Mouse (Mus musculus) midbrain, embryonic 14.5 days (tissue): ENCODE results near the gene Akt2. TPM values are rescaled to one million over a fixed set of nuclear protein-coding genes. Genes with fewer than 3 reads are reported as not detected.

Experiments
- ATAC-seq: fragments of 200-750 bp; cut with Nextera tagmentation; 2 replicates; pipeline ENCODE4 v1.8.0; 2017; ENCODE audit warnings: moderate number of reproducible peaks, moderate library complexity; ENCODE audit not compliant: low FRiP score, low TSS enrichment
- DNase-seq: peaks from one replicate; pipeline ENCODE4 v3.0.0-alpha.2; 2015
- H3K27ac ChIP-seq: fragments of 300-500 bp; sonication (generic); replicated peaks from 2 replicates; pipeline ENCODE4 v1.5.1; 2014; ENCODE audit warnings: mild to moderate bottlenecking, low read depth, low read length, moderate library complexity
- H3K27me3 ChIP-seq: fragments of 300-500 bp; sonication (generic); 2 replicates; pipeline ENCODE4 v1.6.1; 2014; ENCODE audit warnings: low read length, control low read depth, mixed read lengths; ENCODE audit not compliant: control insufficient read depth, insufficient read depth
- H3K36me3 ChIP-seq: fragments of 300-500 bp; sonication (generic); 2 replicates; pipeline ENCODE4 v1.6.1; 2014; ENCODE audit warnings: low read length, control low read depth; ENCODE audit not compliant: control insufficient read depth, insufficient read depth
- H3K4me1 ChIP-seq: fragments of 300-500 bp; sonication (generic); 2 replicates; pipeline ENCODE4 v1.6.1; 2014; ENCODE audit warnings: mild to moderate bottlenecking, antibody characterized with exemption, low read length, control low read depth; ENCODE audit not compliant: control insufficient read depth, insufficient read depth
- H3K4me2 ChIP-seq: fragments of 300-500 bp; sonication (generic); 2 replicates; pipeline ENCODE4 v1.6.1; 2014; ENCODE audit warnings: mild to moderate bottlenecking, low read length, moderate library complexity
- H3K4me3 ChIP-seq: fragments of 300-500 bp; sonication (generic); replicated peaks from 2 replicates; pipeline ENCODE4 v1.5.1; 2014; ENCODE audit warnings: low read depth, low read length
- H3K9ac ChIP-seq: fragments of 300-500 bp; sonication (generic); replicated peaks from 2 replicates; pipeline ENCODE4 v1.6.1; 2014; ENCODE audit warnings: mild to moderate bottlenecking, low read length, moderate library complexity
- H3K9me3 ChIP-seq: fragments of 300-500 bp; sonication (generic); 2 replicates; pipeline ENCODE4 v1.6.1; 2016; ENCODE audit warnings: low read length, control low read depth, mixed read lengths; ENCODE audit not compliant: control insufficient read depth
- WGBS: fragments of 180-500 bp; shearing (Covaris S2); extraction: QIAGEN DNeasy Blood & Tissue Kit; methylation state at CpG from one replicate; pipeline ENCODE4 v1.1.7; 2014; 5-methylcytosine and 5-hydroxymethylcytosine counted together
- polyA plus RNA-seq: library from polyadenylated mRNA; unstranded; fragments of >200 nt; fragmentation: Nextera tagmentation; extraction: Ambion mirVana; gene quantifications from 2 replicates; pipeline ENCODE4 v1.2.1, GENCODE M21; 2014

Akt2 gene
- polyA plus RNA-seq, 1 experiment from 2014 or later: 67.0 TPM

GRCm38 (mm10) chr7:27552931-27553513 is 38.3 kb upstream of the Akt2 start, which contains the start of the genes Pld3 and 2310022A10Rik:
TSS of gene Pld3 (minus strand) at chr7:27553218.
TSS of gene 2310022A10Rik (plus strand) at chr7:27553233.
- peaks cover 9% of the 10 kb centered on the region for H3K36me3 ChIP-seq
- peak within 1 kb of the TSS; percentile 64 for H3K4me3 ChIP-seq
- H3K9me3 ChIP-seq: no peaks in the 10 kb centered on the region
- under 1% methylated on average over 41 of the region's 41 CpGs for WGBS
- peak within 1 kb of the TSS; percentile 62 for H3K27ac ChIP-seq
- ATAC-seq (peak; percentile 99), DNase-seq (peak; percentile 96)
- H3K4me2 ChIP-seq: peak within 1 kb of the TSS; percentile 75
- H3K9ac ChIP-seq: peak within 1 kb of the TSS; percentile 61
- peaks cover 7% of the 10 kb centered on the region; the same call in 1 of the 2 replicates for H3K4me1 ChIP-seq
- no peaks in the 10 kb centered on the region for H3K27me3 ChIP-seq

- Histone ChIP-seq H3K9me3 (no peaks in the 10 kb centered on the region), H3K27ac (no peak overlapping the region), H3K4me2 (no peak overlapping the region), H3K27me3 (no peaks in the 10 kb centered on the region), H3K4me3 (no peak overlapping the region), H3K9ac (no peak overlapping the region), H3K4me1 (no peaks in the 10 kb centered on the region), H3K36me3 (peaks cover 73% of the 10 kb centered on the region)
- ATAC-seq (no peak), DNase-seq (no peak)
- WGBS: 87% methylated on average over 8 of the region's 8 CpGs
These were observed 31.0 kb upstream of the Akt2 start for GRCm38 (mm10) chr7:27560291-27560887.

GRCm38 (mm10) chr7:27560978-27561377 is 30.4 kb upstream of the Akt2 start:
- no peak for ATAC-seq
- Histone ChIP-seq H3K36me3 (peaks cover 75% of the 10 kb centered on the region), H3K9ac (no peak overlapping the region)

GRCm38 (mm10) chr7:27569580-27570224 is 21.6 kb upstream of the Akt2 start:
- ATAC-seq (no peak), DNase-seq (no peak)
- H3K9me3 ChIP-seq: no peaks in the 10 kb centered on the region
- no peak overlapping the region for H3K9ac ChIP-seq
- H3K27me3 ChIP-seq: no peaks in the 10 kb centered on the region
- H3K4me3 ChIP-seq: no peak overlapping the region
- no peak overlapping the region for H3K4me2 ChIP-seq
- peaks cover 73% of the 10 kb centered on the region for H3K36me3 ChIP-seq
- no peaks in the 10 kb centered on the region for H3K4me1 ChIP-seq
- WGBS: 92% methylated on average over 5 of the region's 5 CpGs
- no peak overlapping the region for H3K27ac ChIP-seq

More at GRCm38 (mm10) chr7:27560978-27561377, 30.4 kb upstream of the Akt2 start:
- no peak for DNase-seq
- Histone ChIP-seq H3K27me3 (no peaks in the 10 kb centered on the region), H3K27ac (no peak overlapping the region), H3K4me2 (no peak overlapping the region), H3K4me1 (no peaks in the 10 kb centered on the region), H3K9me3 (no peaks in the 10 kb centered on the region), H3K4me3 (no peak overlapping the region)
- 93% methylated on average over 1 of the region's 1 CpGs for WGBS

GRCm38 (mm10) chr7:27572133-27572532 is 19.2 kb upstream of the Akt2 start:
- DNase-seq: no peak
- H3K27ac ChIP-seq: no peak overlapping the region
- H3K4me3 ChIP-seq: no peak overlapping the region
- H3K9ac ChIP-seq: no peak overlapping the region
- ATAC-seq: no peak
- no peaks in the 10 kb centered on the region for H3K4me1 ChIP-seq
- peaks cover 78% of the 10 kb centered on the region for H3K36me3 ChIP-seq
- no peak overlapping the region for H3K4me2 ChIP-seq
- WGBS: over 99% methylated on average over 4 of the region's 4 CpGs
- H3K27me3 ChIP-seq: no peaks in the 10 kb centered on the region
- H3K9me3 ChIP-seq: no peaks in the 10 kb centered on the region

- ATAC-seq: no peak
- Histone ChIP-seq H3K4me2 (no peak overlapping the region), H3K9ac (no peak overlapping the region), H3K4me3 (no peak overlapping the region), H3K4me1 (no peaks in the 10 kb centered on the region), H3K9me3 (no peaks in the 10 kb centered on the region), H3K27me3 (no peaks in the 10 kb centered on the region), H3K27ac (no peak overlapping the region), H3K36me3 (peaks cover 78% of the 10 kb centered on the region)
- no peak for DNase-seq
- WGBS: 93% methylated on average over 14 of the region's 14 CpGs
These were observed 17.1 kb upstream of the Akt2 start for GRCm38 (mm10) chr7:27574124-27574880.

- H3K9ac ChIP-seq: no peak overlapping the region
- ATAC-seq: no peak
- no peaks in the 10 kb centered on the region for H3K9me3 ChIP-seq
- DNase-seq: peak; percentile 44
- H3K27me3 ChIP-seq: no peaks in the 10 kb centered on the region
- peaks cover 83% of the 10 kb centered on the region for H3K36me3 ChIP-seq
- H3K27ac ChIP-seq: no peak overlapping the region
- H3K4me3 ChIP-seq: no peak overlapping the region
- WGBS: 69% methylated on average over 6 of the region's 6 CpGs
- H3K4me2 ChIP-seq: no peak overlapping the region
- H3K4me1 ChIP-seq: no peaks in the 10 kb centered on the region
These were observed 14.4 kb upstream of the Akt2 start for GRCm38 (mm10) chr7:27576914-27577313.

GRCm38 (mm10) chr7:27577589-27577988 is 13.8 kb upstream of the Akt2 start:
- H3K36me3 ChIP-seq: peaks cover 82% of the 10 kb centered on the region
- H3K4me2 ChIP-seq: no peak overlapping the region
- H3K27ac ChIP-seq: no peak overlapping the region
- ATAC-seq (no peak), DNase-seq (no peak)
- H3K4me1 ChIP-seq: no peaks in the 10 kb centered on the region
- H3K4me3 ChIP-seq: no peak overlapping the region
- WGBS: 98% methylated on average over 6 of the region's 6 CpGs
- H3K27me3 ChIP-seq: no peaks in the 10 kb centered on the region
- no peaks in the 10 kb centered on the region for H3K9me3 ChIP-seq
- H3K9ac ChIP-seq: no peak overlapping the region
